In genomic region chr4:95590878-95591277, GRCm38 (mm10) we compare ENCODE assay signal across 26 mouse cellular contexts.
"Had no signal": no experiment of that assay in that cellular context is flagged by ENCODE, and none has a peak within 500 bp of the region (broad histone marks: within the 10 kb centered on the region; RNA-seq: fewer than 3 reads in every experiment).

No protein-coding gene starts in this region.

- DNase-seq: forebrain, postnatal 0 days; gastrocnemius, postnatal 14 days; gastrocnemius, postnatal 36 days; heart, adult 18-20 months; heart, postnatal 10 days; heart, postnatal 4 days; kidney, adult 18-20 months; kidney, adult 9 months; kidney, postnatal 10 days; kidney, postnatal 25 days; kidney, postnatal 4 days; layer of hippocampus, adult 9-11 months; layer of hippocampus, postnatal 36 days; left cerebral cortex, postnatal 4 days had no signal

- H3K4me1 ChIP-seq: forebrain, embryonic 15.5 days; heart, embryonic 10.5 days; heart, embryonic 12.5 days; hindbrain, embryonic 12.5 days; intestine, embryonic 15.5 days; limb, embryonic 15.5 days had no signal

- H3K36me3 ChIP-seq: forebrain, embryonic 15.5 days; heart, embryonic 10.5 days; heart, embryonic 12.5 days; hindbrain, embryonic 10.5 days; hindbrain, embryonic 12.5 days; intestine, embryonic 15.5 days; limb, embryonic 13.5 days; limb, embryonic 15.5 days had no signal

- H3K9me3 ChIP-seq: forebrain, embryonic 15.5 days; heart, embryonic 10.5 days; heart, embryonic 12.5 days; hindbrain, embryonic 10.5 days; hindbrain, embryonic 12.5 days; intestine, embryonic 15.5 days; limb, embryonic 13.5 days; limb, embryonic 15.5 days had no signal

- H3K4me3 ChIP-seq: forebrain, embryonic 15.5 days; heart, embryonic 10.5 days; heart, embryonic 12.5 days; hindbrain, embryonic 10.5 days; hindbrain, embryonic 12.5 days; intestine, embryonic 15.5 days; limb, embryonic 13.5 days; limb, embryonic 15.5 days had no signal

- ATAC-seq: forebrain, embryonic 15.5 days; forebrain, postnatal 0 days; hindbrain, embryonic 16.5 days; inflammation-experienced regulatory T-cells, adult 6 months; intestine, embryonic 15.5 days; intestine, postnatal 0 days had no signal

- H3K4me2 ChIP-seq: forebrain, embryonic 15.5 days; heart, embryonic 12.5 days; hindbrain, embryonic 12.5 days; hindbrain, embryonic 14.5 days; intestine, embryonic 15.5 days; limb, embryonic 13.5 days; limb, embryonic 15.5 days had no signal

- H3K27me3 ChIP-seq: forebrain, embryonic 15.5 days; heart, embryonic 12.5 days; hindbrain, embryonic 12.5 days; intestine, embryonic 15.5 days; limb, embryonic 13.5 days; limb, embryonic 15.5 days had no signal

- H3K9ac ChIP-seq: forebrain, embryonic 15.5 days; forebrain, postnatal 0 days; heart, embryonic 12.5 days; hindbrain, embryonic 12.5 days; hindbrain, embryonic 14.5 days; intestine, embryonic 15.5 days; limb, embryonic 13.5 days; limb, embryonic 15.5 days had no signal

- H3K27ac ChIP-seq: forebrain, embryonic 15.5 days; heart, embryonic 10.5 days; hindbrain, embryonic 10.5 days; hindbrain, embryonic 12.5 days; hindbrain, embryonic 14.5 days; intestine, embryonic 15.5 days; limb, embryonic 13.5 days; limb, embryonic 15.5 days had no signal
